ENCODE assay signal across 32 mouse cellular contexts in the genomic region with DNA sequence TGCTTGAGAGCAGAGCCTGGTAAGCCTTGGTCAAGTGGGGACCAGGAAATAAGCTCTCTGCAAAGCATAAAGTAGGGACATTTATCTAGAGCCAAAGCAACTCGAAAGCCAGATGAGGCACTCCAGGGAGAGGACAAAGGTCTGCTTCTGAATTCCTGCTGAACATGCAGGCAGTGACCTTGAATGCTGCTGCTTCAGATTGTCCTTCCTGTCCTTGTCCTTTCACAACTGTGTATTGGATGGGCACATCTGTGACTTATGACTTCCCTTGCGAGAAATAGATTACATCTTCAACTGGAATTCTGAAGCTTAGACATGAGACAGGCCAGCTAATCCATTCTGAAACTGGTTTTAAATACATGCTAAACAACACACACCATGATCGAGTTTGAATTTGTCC.
A peak's percentile ranks its signal among the peaks of the same experiment; 100 is the strongest.
DNase-seq lines count a peak whose midpoint lies in the region; ATAC-seq and TF ChIP-seq lines count a peak whose summit lies in the region.
"Had no signal": no experiment of that assay in that cellular context is flagged by ENCODE, and none has a peak within 500 bp of the region (broad histone marks: within the 10 kb centered on the region; RNA-seq: fewer than 3 reads in every experiment).

No protein-coding gene starts in this region.

- WGBS in heart, embryonic 14.5 days: 58% methylated on average over 3 of the region's 3 CpGs
- WGBS in kidney, adult 2 months: 56% methylated on average over 3 of the region's 3 CpGs

- no peak for TF ChIP-seq CTCF in kidney, adult 2 months (conservative IDR thresholded peaks at IDR 0.05; ENCODE audit: insufficient read depth, insufficient read length, low read depth, low read length)

- H3K9me3 ChIP-seq in heart, embryonic 14.5 days (ENCODE audit: control insufficient read depth, low read length): no peaks in the 10 kb centered on the region
- H3K9me3 ChIP-seq: embryonic facial prominence, embryonic 10.5 days; embryonic facial prominence, embryonic 15.5 days; forebrain, embryonic 13.5 days; G1E; hindbrain, embryonic 13.5 days; limb, embryonic 10.5 days; limb, embryonic 15.5 days; neural tube, embryonic 12.5 days had no signal

- H3K36me3 ChIP-seq in heart, embryonic 14.5 days (ENCODE audit: control insufficient read depth, insufficient read depth, low read length): no peaks in the 10 kb centered on the region
- no peaks in the 10 kb centered on the region for H3K36me3 ChIP-seq in kidney, adult 2 months (ENCODE audit: control insufficient read depth, insufficient read depth, low read length)
- H3K36me3 ChIP-seq: embryonic facial prominence, embryonic 10.5 days; embryonic facial prominence, embryonic 15.5 days; G1E; hindbrain, embryonic 13.5 days; limb, embryonic 10.5 days; limb, embryonic 15.5 days; neural tube, embryonic 12.5 days had no signal

- TF ChIP-seq POLR2A in kidney, adult 2 months (IDR thresholded peaks at IDR 0.05; ENCODE audit: low read depth, low read length): no peak

- no peak overlapping the region for H3K9ac ChIP-seq in heart, embryonic 14.5 days (ENCODE audit: low read length)
- H3K9ac ChIP-seq: embryonic facial prominence, embryonic 15.5 days; forebrain, embryonic 13.5 days; hindbrain, embryonic 13.5 days; limb, embryonic 15.5 days; liver, embryonic 14.5 days; lung, embryonic 14.5 days; neural tube, embryonic 12.5 days had no signal

- peak; percentile 47 for DNase-seq in adrenal gland, adult 2 months
- DNase-seq in adrenal gland, adult 18-20 months (ENCODE audit: low spot score in 2 of 2): no peak
- no peak for DNase-seq in heart, adult 18-20 months
- peak; percentile 27 for DNase-seq in kidney, adult 2 months
- DNase-seq in kidney, postnatal 4 days: no peak
- DNase-seq in adrenal gland, postnatal 14 days: peak; percentile 42
- DNase-seq in embryo, embryonic 10.5 days (ENCODE audit: low spot score): no peak
- DNase-seq: cerebellum, adult 2 months; cerebellum, postnatal 14 days; gastrocnemius, postnatal 10 days; heart, postnatal 14 days; kidney, adult 18-20 months; layer of hippocampus, adult 9-11 months; lung, embryonic 14.5 days; lung, postnatal 36 days; right cerebral cortex, adult 18-20 months; spleen, adult 18-20 months; thymus, postnatal 14 days had no signal

- no peak overlapping the region for H3K4me3 ChIP-seq in heart, embryonic 14.5 days (ENCODE audit: control insufficient read depth in 1 of 2, insufficient read depth in 1 of 2, low read depth in 1 of 2, low read length in 2 of 2)
- H3K4me3 ChIP-seq in kidney, adult 2 months (ENCODE audit: insufficient read depth, low read depth, low read length): no peak overlapping the region
- H3K4me3 ChIP-seq: embryonic facial prominence, embryonic 10.5 days; embryonic facial prominence, embryonic 15.5 days; forebrain, embryonic 13.5 days; hindbrain, embryonic 13.5 days; limb, embryonic 10.5 days; limb, embryonic 15.5 days; neural tube, embryonic 12.5 days had no signal

- ATAC-seq in heart, embryonic 14.5 days (ENCODE audit: insufficient number of reproducible peaks, insufficient read depth, low FRiP score, low read depth): no peak
- ATAC-seq: forebrain, embryonic 13.5 days; midbrain, embryonic 16.5 days; Patski had no signal

- no peaks in the 10 kb centered on the region for H3K27me3 ChIP-seq in heart, embryonic 14.5 days (ENCODE audit: control insufficient read depth, insufficient read depth, low read length)
- H3K27me3 ChIP-seq in kidney, adult 2 months (replicated peaks; ENCODE audit: control insufficient read depth, insufficient read depth, low read length): no peaks in the 10 kb centered on the region
- H3K27me3 ChIP-seq: embryonic facial prominence, embryonic 15.5 days; forebrain, embryonic 13.5 days; hindbrain, embryonic 13.5 days; limb, embryonic 15.5 days; neural tube, embryonic 12.5 days had no signal

- H3K4me1 ChIP-seq in heart, embryonic 14.5 days (ENCODE audit: control insufficient read depth in 2 of 2, insufficient read depth in 2 of 2, low read length in 2 of 2): no peaks in the 10 kb centered on the region; a peak in 1 of 4 replicates
- H3K4me1 ChIP-seq in kidney, adult 2 months (ENCODE audit: control insufficient read depth, insufficient read depth, low read length): peaks cover 3% of the 10 kb centered on the region; the same call in 1 of the 2 replicates
- H3K4me1 ChIP-seq: embryonic facial prominence, embryonic 10.5 days; embryonic facial prominence, embryonic 15.5 days; hindbrain, embryonic 13.5 days; limb, embryonic 10.5 days; limb, embryonic 15.5 days; neural tube, embryonic 12.5 days had no signal

- peak overlapping the region; percentile 66 to 68 for H3K27ac ChIP-seq in heart, embryonic 14.5 days (replicated peaks in 1 of 2; ENCODE audit: control insufficient read depth in 1 of 2, insufficient read depth in 1 of 2, low read depth in 2 of 2, low read length in 2 of 2)
- no peak overlapping the region for H3K27ac ChIP-seq in kidney, adult 2 months (ENCODE audit: insufficient read depth, low read depth, low read length)
- H3K27ac ChIP-seq: embryonic facial prominence, embryonic 10.5 days; embryonic facial prominence, embryonic 15.5 days; forebrain, embryonic 13.5 days; hindbrain, embryonic 13.5 days; kidney, postnatal 0 days; limb, embryonic 10.5 days; limb, embryonic 15.5 days; liver, embryonic 14.5 days; neural tube, embryonic 12.5 days had no signal

- no peak overlapping the region for H3K4me2 ChIP-seq in heart, embryonic 14.5 days (ENCODE audit: low read length)
- H3K4me2 ChIP-seq: embryonic facial prominence, embryonic 15.5 days; forebrain, embryonic 13.5 days; hindbrain, embryonic 13.5 days; limb, embryonic 15.5 days; lung, embryonic 14.5 days; midbrain, embryonic 11.5 days; neural tube, embryonic 12.5 days had no signal

Comparison
In these comparisons a context has a peak if more than half of its experiments do, and no peak if none do; other contexts are left out.
1. DNase-seq: peak in adrenal gland, adult 2 months (single experiment), kidney, adult 2 months (single experiment) and adrenal gland, postnatal 14 days (single experiment); none in adrenal gland, adult 18-20 months (0 of 2), heart, adult 18-20 months (0 of 2), kidney, postnatal 4 days (0 of 2) and embryo, embryonic 10.5 days (single experiment).